Mouse (Mus musculus) limb, embryonic 11.5 days (tissue): ENCODE measurements around the gene Nxph2. TPM values are rescaled to one million over a fixed set of nuclear protein-coding genes. Genes with fewer than 3 reads are reported as not detected.
"Not testable (repeated sequence)": the region's sequence is repeated elsewhere in the genome, so short reads cannot be mapped to it uniquely, and the experiment has no call there.

Experiments used
- ATAC-seq: fragments of 200-750 bp; cut with Nextera tagmentation; 2 replicates; pipeline ENCODE4 v1.8.0; 2017; ENCODE audit warnings: low read depth; ENCODE audit not compliant: insufficient number of reproducible peaks, low FRiP score, low TSS enrichment
- DNase-seq: peaks from one replicate; pipeline ENCODE4 v3.0.0-alpha.2; 2015; ENCODE audit warnings: low spot score
- H3K27ac ChIP-seq: fragments of 300-500 bp; sonication (generic); replicated peaks from 2 replicates; pipeline ENCODE4 v1.5.1; 2014; ENCODE audit warnings: low read depth, mild to moderate bottlenecking, low read length
- H3K27me3 ChIP-seq: fragments of 300-500 bp; sonication (generic); 2 replicates; pipeline ENCODE4 v1.6.1; 2014; ENCODE audit warnings: mild to moderate bottlenecking, low read length, mixed read lengths; ENCODE audit not compliant: control insufficient read depth, insufficient read depth
- H3K36me3 ChIP-seq: fragments of 300-500 bp; sonication (generic); 2 replicates; pipeline ENCODE4 v1.6.1; 2014; ENCODE audit warnings: mild to moderate bottlenecking, low read length, moderate library complexity, mixed read lengths; ENCODE audit not compliant: control insufficient read depth, insufficient read depth
- H3K4me1 ChIP-seq: fragments of 300-500 bp; sonication (generic); 2 replicates; pipeline ENCODE4 v1.6.1; 2014; ENCODE audit warnings: low read length, mixed read lengths; ENCODE audit not compliant: control insufficient read depth, insufficient read depth
- H3K4me2 ChIP-seq: fragments of 300-500 bp; sonication (generic); 2 replicates; pipeline ENCODE4 v1.6.1; 2014; ENCODE audit warnings: low read depth, mild to moderate bottlenecking, moderate library complexity; ENCODE audit not compliant: severe bottlenecking
- H3K4me3 ChIP-seq: fragments of 300-500 bp; sonication (generic); 2 replicates; pipeline ENCODE4 v1.5.1; 2014; ENCODE audit warnings: low read depth, low read length
- H3K9ac ChIP-seq: fragments of 300-500 bp; sonication (generic); 2 replicates; pipeline ENCODE4 v1.6.1; 2014; ENCODE audit warnings: mild to moderate bottlenecking, low read length
- H3K9me3 ChIP-seq: fragments of 300-500 bp; sonication (generic); 2 replicates; pipeline ENCODE4 v1.6.1; 2016; ENCODE audit warnings: low read length; ENCODE audit not compliant: control insufficient read depth
- WGBS: fragments of 180-500 bp; shearing (Covaris S2); extraction: QIAGEN DNeasy Blood & Tissue Kit; methylation state at CpG from one replicate; pipeline ENCODE4 v1.1.7; 2014; 5-methylcytosine and 5-hydroxymethylcytosine counted together
- polyA plus RNA-seq: library from polyadenylated mRNA; unstranded; fragments of >200 nt; fragmentation: Nextera tagmentation; extraction: Ambion mirVana; gene quantifications from 2 replicates; pipeline ENCODE4 v1.2.1, GENCODE M21; 2014

Gene Nxph2
- polyA plus RNA-seq = not detected in 2 replicates

GRCm38 (mm10) chr2:23320746-23321585 lies at the start of gene Nxph2:
Gene Nxph2 (plus strand): TSS chr2:23321246.
- Histone ChIP-seq H3K36me3 (no peaks in the 10 kb centered on the region), H3K27ac (no peak within 1 kb of the TSS), H3K4me2 (peak within 1 kb of the TSS; percentile 63), H3K4me1 (no peaks in the 10 kb centered on the region), H3K9me3 (no peaks in the 10 kb centered on the region), H3K4me3 (peak within 1 kb of the TSS; percentile 26), H3K9ac (no peak within 1 kb of the TSS), H3K27me3 (peaks cover 11% of the 10 kb centered on the region)
- WGBS = 2% methylated on average over 31 of the region's 31 CpGs
- ATAC-seq (no peak), DNase-seq (peak; percentile 40)

GRCm38 (mm10) chr2:23290991-23291390 lies 30.1 kb upstream of the Nxph2 start:
- peak; percentile 58 for DNase-seq

DNA sequence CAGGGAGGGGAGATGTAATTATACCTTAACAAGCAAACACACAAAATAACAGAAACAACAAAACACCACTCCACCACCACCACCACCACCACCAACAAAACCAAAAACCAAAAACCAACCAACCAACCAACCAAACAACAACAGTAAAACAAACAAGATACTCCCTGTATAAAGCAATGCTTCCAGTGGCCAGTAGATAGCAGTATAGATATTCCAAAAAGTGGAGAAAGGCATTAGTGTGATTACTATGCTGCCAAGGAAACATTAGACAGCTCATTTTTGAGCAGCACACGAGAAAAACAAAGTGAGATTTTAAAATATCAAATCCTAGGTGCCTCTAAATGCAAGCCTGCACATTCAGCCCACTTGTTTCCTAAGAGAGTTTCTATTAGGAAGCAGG lies 6.2 kb upstream of the Nxph2 start:
- WGBS = 12% methylated on average over 1 of the region's 1 CpGs
- DNase-seq (no peak), ATAC-seq (no peak)
- H3K9me3 ChIP-seq = no peaks in the 10 kb centered on the region
- H3K9ac ChIP-seq = no peak overlapping the region
- no peak overlapping the region for H3K4me2 ChIP-seq
- no peaks in the 10 kb centered on the region for H3K36me3 ChIP-seq
- no peak overlapping the region for H3K27ac ChIP-seq
- no peaks in the 10 kb centered on the region for H3K4me1 ChIP-seq
- no peaks in the 10 kb centered on the region for H3K27me3 ChIP-seq
- H3K4me3 ChIP-seq = no peak overlapping the region

More at GRCm38 (mm10) chr2:23290991-23291390, 30.1 kb upstream of the Nxph2 start:
- not testable (repeated sequence) for H3K27me3 ChIP-seq, H3K4me1 ChIP-seq, H3K4me3 ChIP-seq, H3K9ac ChIP-seq, H3K4me2 ChIP-seq, ATAC-seq, H3K9me3 ChIP-seq, H3K27ac ChIP-seq, H3K36me3 ChIP-seq
- 49% methylated on average over 19 of the region's 19 CpGs for WGBS

Other genes with a start within 250 kb of the Nxph2 start
- gene Mastl, start 165.2 kb upstream of the Nxph2 start, polyA plus RNA-seq = 13.0 and 15.6 TPM in 2 replicates
- gene Yme1l1, start 164.9 kb upstream of the Nxph2 start, polyA plus RNA-seq = 92.1 and 96.2 TPM in 2 replicates
- gene 4931423N10Rik, start 113.8 kb upstream of the Nxph2 start, polyA plus RNA-seq = not detected in 2 replicates